Mouse (Mus musculus) intestine, embryonic 15.5 days (tissue): ENCODE measurements around the gene Plp2. TPM values are rescaled to one million over a fixed set of nuclear protein-coding genes. Genes with fewer than 3 reads are reported as not detected.
"Not testable (repeated sequence)": the region's sequence is repeated elsewhere in the genome, so short reads cannot be mapped to it uniquely, and the experiment has no call there.

Source experiments
- ATAC-seq: fragments of 200-750 bp; cut with Nextera tagmentation; 2 replicates; pipeline ENCODE4 v1.8.0; 2017; ENCODE audit warnings: moderate TSS enrichment, moderate library complexity
- H3K27ac ChIP-seq: fragments of 300-500 bp; sonication (generic); 2 replicates; pipeline ENCODE4 v1.5.1; 2015; ENCODE audit warnings: mild to moderate bottlenecking, inconsistent platforms
- H3K27me3 ChIP-seq: fragments of 300-500 bp; sonication (generic); replicated peaks from 2 replicates; pipeline ENCODE4 v1.6.1; 2015; ENCODE audit warnings: inconsistent platforms
- H3K36me3 ChIP-seq: fragments of 300-500 bp; sonication (generic); 2 replicates; pipeline ENCODE4 v1.6.1; 2015; ENCODE audit warnings: inconsistent platforms
- H3K4me1 ChIP-seq: fragments of 300-500 bp; sonication (generic); replicated peaks from 2 replicates; pipeline ENCODE4 v1.6.1; 2015; ENCODE audit warnings: inconsistent platforms
- H3K4me2 ChIP-seq: fragments of 300-500 bp; sonication (generic); replicated peaks from 2 replicates; pipeline ENCODE4 v1.6.1; 2015; ENCODE audit warnings: mild to moderate bottlenecking, inconsistent platforms
- H3K4me3 ChIP-seq: fragments of 300-500 bp; sonication (generic); replicated peaks from 2 replicates; pipeline ENCODE4 v1.5.1; 2015; ENCODE audit warnings: inconsistent platforms
- H3K9ac ChIP-seq: fragments of 300-500 bp; sonication (generic); 2 replicates; pipeline ENCODE4 v1.6.1; 2015; ENCODE audit warnings: inconsistent platforms
- H3K9me3 ChIP-seq: fragments of 300-500 bp; sonication (generic); 2 replicates; pipeline ENCODE4 v1.6.1; 2016; ENCODE audit warnings: inconsistent platforms
- whole genome bisulfite sequencing: fragments of 180-500 bp; shearing (Covaris S2); methylation state at CpG from one replicate; pipeline ENCODE4 v1.1.7; 2015; 5-methylcytosine and 5-hydroxymethylcytosine counted together
- polyA plus RNA-seq: library from polyadenylated mRNA; unstranded; fragments of >200 nt; fragmentation: Nextera tagmentation; extraction: Ambion mirVana; gene quantifications from 2 replicates; pipeline ENCODE4 v1.2.1, GENCODE M21; 2015

Plp2 gene
- 198 and 212 TPM in 2 replicates for polyA plus RNA-seq

DNA sequence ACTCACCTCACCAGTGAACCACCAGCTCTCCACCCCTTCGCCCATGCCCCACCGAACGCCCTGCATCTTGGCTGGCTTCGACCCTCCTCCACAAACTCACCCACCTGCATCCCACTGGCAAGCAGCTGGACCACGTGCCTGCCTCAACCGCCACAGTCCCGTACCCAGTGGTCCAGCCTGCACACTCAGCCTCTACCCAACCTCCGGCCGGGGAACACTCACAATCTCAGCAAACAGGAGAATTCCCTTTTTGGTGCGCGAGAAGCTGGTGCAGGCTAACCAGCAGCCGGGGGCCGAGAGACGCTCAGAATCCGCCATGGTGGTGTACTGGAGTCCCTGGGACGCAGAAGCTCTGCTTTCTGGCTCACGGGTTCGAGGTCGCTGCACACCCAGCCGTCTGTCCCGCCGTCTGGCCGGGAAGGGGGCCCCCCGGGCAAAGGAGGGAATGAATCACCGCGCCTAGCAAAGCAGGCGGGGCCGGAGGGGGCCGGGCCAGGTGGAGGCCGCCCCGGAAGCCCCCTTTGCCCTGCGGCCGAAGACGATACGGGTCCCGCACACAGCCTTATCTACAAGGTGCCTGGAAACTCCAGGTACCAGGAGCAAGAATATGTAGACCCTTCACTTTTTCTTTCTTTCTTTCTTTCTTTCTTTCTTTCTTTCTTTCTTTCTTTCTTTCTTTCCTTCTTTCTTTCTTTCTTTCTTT, at the start of gene Plp2:
Gene Plp2 (minus strand): TSS at position 470 of the 703 bp plus-strand sequence.
- peak; percentile 67 for ATAC-seq
- H3K27me3 ChIP-seq: no peaks in the 10 kb centered on the region
- peak within 1 kb of the TSS; percentile 57 for H3K4me3 ChIP-seq
- H3K27ac ChIP-seq: peak within 1 kb of the TSS; percentile 79
- peak within 1 kb of the TSS; percentile 53 for H3K4me2 ChIP-seq
- peak within 1 kb of the TSS; percentile 58 for H3K9ac ChIP-seq
- H3K4me1 ChIP-seq: no peaks in the 10 kb centered on the region
- 20% methylated on average over 36 of the region's 36 CpGs for WGBS
- no peaks in the 10 kb centered on the region for H3K36me3 ChIP-seq
- no peaks in the 10 kb centered on the region for H3K9me3 ChIP-seq

DNA sequence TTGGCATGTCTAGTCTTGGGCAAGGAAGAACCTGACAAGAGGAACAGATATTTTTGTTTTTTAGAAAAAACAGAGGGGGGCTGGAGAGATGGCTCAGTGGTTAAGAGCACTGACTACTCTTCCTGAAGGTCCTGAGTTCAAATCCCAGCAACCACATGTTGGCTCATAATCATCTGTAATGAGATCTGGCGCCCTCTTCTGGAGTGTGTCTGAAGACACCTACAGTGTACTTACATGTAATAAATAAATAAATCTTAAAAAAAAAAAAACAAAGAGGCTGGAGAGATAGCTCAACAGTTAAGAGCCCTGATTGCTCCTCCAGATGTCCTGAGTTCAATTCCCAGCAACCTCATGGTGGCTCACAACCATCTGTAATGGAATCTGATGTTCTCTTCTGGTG, 44.9 kb upstream of the Plp2 start:
- not testable (repeated sequence) for H3K27ac ChIP-seq, H3K36me3 ChIP-seq, H3K4me1 ChIP-seq, H3K4me2 ChIP-seq, H3K27me3 ChIP-seq, H3K4me3 ChIP-seq, ATAC-seq, H3K9ac ChIP-seq, H3K9me3 ChIP-seq
- WGBS: 33% methylated on average over 1 of the region's 1 CpGs

- ATAC-seq: peak; percentile 98
- 23% methylated on average over 53 of the region's 60 CpGs for WGBS
- not testable (repeated sequence) for H3K36me3 ChIP-seq, H3K27me3 ChIP-seq, H3K27ac ChIP-seq, H3K9me3 ChIP-seq, H3K4me1 ChIP-seq
- Histone ChIP-seq H3K9ac (0 out of 2 replicates have a peak within 1 kb of the TSS, but pooled peaks have one; percentile 20), H3K4me2 (peak within 1 kb of the TSS; percentile 41), H3K4me3 (peak within 1 kb of the TSS; percentile 30)
These were observed 43.1 kb upstream of the Plp2 start, which contains the start of gene Wdr45 for GRCm38 (mm10) chrX:7714135-7714899. Wdr45 (plus strand) TSS chrX:7714333.

- H3K4me1 ChIP-seq, H3K27ac ChIP-seq, H3K36me3 ChIP-seq, ATAC-seq, H3K27me3 ChIP-seq, H3K9me3 ChIP-seq: not testable (repeated sequence)
- Histone ChIP-seq H3K4me2 (peak overlapping the region; percentile 41), H3K9ac (0 out of 2 replicates have a peak overlapping the region, but pooled peaks have one; percentile 20), H3K4me3 (peak overlapping the region; percentile 30)
- 21% methylated on average over 6 of the region's 12 CpGs for WGBS
These were observed 42.6 kb upstream of the Plp2 start for GRCm38 (mm10) chrX:7713764-7714134.

DNA sequence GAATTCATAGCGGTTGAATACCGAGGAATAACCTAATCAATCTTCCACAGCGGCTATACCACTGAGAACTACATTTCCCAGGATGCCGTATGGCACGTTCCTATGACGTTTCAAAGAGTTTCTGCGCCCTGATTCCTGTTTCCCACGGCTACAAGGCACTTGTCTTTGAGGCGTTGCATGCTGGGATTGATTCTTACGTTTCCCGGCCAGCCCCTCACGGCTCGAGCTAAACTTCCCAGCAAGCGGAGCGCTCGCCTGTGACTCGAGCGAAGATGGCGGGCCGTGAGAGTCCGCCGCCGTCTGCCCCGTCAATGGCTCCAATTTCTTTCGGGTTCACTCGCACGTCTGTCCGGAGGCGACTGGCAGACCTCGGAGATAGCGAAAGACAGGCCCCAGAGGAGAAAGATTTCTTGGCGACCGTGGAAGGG, 25.8 kb upstream of the Plp2 start, which contains the start of gene Gpkow:
Gene Gpkow (plus strand): TSS at position 178 of the 428 bp plus-strand sequence.
- peak within 1 kb of the TSS; percentile 50 for H3K9ac ChIP-seq
- WGBS: 14% methylated on average over 33 of the region's 33 CpGs
- no peaks in the 10 kb centered on the region for H3K9me3 ChIP-seq
- H3K27ac ChIP-seq: 0 out of 2 replicates have a peak within 1 kb of the TSS, but pooled peaks have one; percentile 22
- peak within 1 kb of the TSS; percentile 53 for H3K4me2 ChIP-seq
- H3K27me3 ChIP-seq: no peaks in the 10 kb centered on the region
- no peaks in the 10 kb centered on the region for H3K4me1 ChIP-seq
- peak within 1 kb of the TSS; percentile 52 for H3K4me3 ChIP-seq
- no peaks in the 10 kb centered on the region for H3K36me3 ChIP-seq
- ATAC-seq: peak; percentile 96

GRCm38 (mm10) chrX:7696520-7696919, 25.3 kb upstream of the Plp2 start:
- Histone ChIP-seq H3K4me2 (peak overlapping the region; percentile 39), H3K36me3 (no peaks in the 10 kb centered on the region), H3K4me3 (peak overlapping the region; percentile 52; the same call in 1 of the 2 replicates), H3K9ac (no peak overlapping the region), H3K27me3 (no peaks in the 10 kb centered on the region), H3K27ac (no peak overlapping the region), H3K9me3 (no peaks in the 10 kb centered on the region), H3K4me1 (no peaks in the 10 kb centered on the region)
- ATAC-seq: peak; percentile 46
- 38% methylated on average over 6 of the region's 6 CpGs for WGBS

DNA sequence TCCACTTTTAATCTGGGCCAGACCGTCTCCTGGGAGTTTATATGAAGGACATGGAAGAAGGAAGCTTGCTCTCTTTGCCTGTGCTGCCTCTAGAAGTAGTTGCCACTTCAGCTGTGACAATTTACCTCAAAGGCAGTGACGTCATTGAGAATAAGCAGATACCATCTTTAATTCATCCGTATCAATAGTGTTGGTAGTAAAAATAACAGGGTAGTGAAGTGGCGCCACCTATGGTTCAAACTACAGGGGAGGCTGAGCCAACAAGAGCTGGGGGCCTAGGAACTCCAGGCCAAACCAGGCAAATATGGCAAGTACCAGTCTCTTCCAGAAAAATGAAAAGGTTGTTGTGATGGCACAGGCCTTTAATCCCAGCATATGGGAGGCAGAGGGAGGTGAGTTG, 21.7 kb upstream of the Plp2 start:
- no peaks in the 10 kb centered on the region for H3K4me1 ChIP-seq
- H3K27ac ChIP-seq: no peak overlapping the region
- ATAC-seq: no peak
- no peaks in the 10 kb centered on the region for H3K9me3 ChIP-seq
- H3K27me3 ChIP-seq: no peaks in the 10 kb centered on the region
- no peak overlapping the region for H3K9ac ChIP-seq
- no peaks in the 10 kb centered on the region for H3K36me3 ChIP-seq
- H3K4me2 ChIP-seq: no peak overlapping the region
- no peak overlapping the region for H3K4me3 ChIP-seq
- 37% methylated on average over 4 of the region's 4 CpGs for WGBS

DNA sequence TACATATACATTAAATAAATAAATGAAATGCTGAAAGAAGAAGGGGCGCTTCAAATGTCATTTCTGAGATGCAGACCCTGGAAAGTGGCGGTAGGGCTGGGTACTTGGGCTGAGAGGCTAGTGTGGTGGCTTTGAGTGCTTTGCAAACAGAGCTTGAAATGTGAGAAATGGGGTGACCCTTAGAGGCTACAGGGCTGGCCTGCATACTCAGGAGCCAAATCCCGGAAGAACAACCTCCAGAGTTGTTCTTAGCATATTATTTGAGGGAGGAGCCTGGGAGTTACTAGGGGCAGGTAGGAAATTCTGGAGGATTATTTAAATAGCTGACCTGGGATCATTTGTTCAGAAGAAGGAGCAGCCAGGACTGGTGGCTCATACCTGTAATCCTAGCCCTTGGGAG, 19.3 kb upstream of the Plp2 start:
- Histone ChIP-seq H3K9ac (no peak overlapping the region), H3K36me3 (no peaks in the 10 kb centered on the region), H3K4me3 (no peak overlapping the region), H3K4me1 (no peaks in the 10 kb centered on the region), H3K9me3 (no peaks in the 10 kb centered on the region), H3K27me3 (no peaks in the 10 kb centered on the region), H3K4me2 (no peak overlapping the region), H3K27ac (no peak overlapping the region)
- ATAC-seq: no peak
- 55% methylated on average over 3 of the region's 3 CpGs for WGBS

DNA sequence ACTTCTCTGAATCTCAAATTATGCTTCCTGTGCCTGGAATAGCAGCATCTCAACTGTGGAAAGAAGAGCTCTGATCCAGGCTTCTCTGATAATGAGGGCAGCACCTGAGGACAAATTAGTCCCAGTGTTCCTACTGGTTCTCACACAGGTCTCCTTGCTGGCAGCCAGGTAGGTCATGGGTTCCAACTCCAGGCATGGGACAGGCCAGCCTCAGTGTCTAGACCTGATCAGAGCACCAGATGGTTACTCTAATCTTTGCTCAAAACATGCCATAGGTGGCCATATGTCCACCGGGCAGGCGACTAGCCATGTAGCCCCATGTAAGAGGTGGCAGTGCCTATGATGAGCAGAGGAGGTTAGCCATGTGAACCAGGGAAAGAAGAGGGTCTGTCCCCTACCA, 17.1 kb upstream of the Plp2 start:
- ATAC-seq: no peak
- Histone ChIP-seq H3K9ac (no peak overlapping the region), H3K4me3 (no peak overlapping the region), H3K27ac (no peak overlapping the region), H3K27me3 (no peaks in the 10 kb centered on the region), H3K36me3 (no peaks in the 10 kb centered on the region), H3K9me3 (no peaks in the 10 kb centered on the region), H3K4me1 (no peaks in the 10 kb centered on the region), H3K4me2 (no peak overlapping the region)
- WGBS: 98% methylated on average over 2 of the region's 2 CpGs

DNA sequence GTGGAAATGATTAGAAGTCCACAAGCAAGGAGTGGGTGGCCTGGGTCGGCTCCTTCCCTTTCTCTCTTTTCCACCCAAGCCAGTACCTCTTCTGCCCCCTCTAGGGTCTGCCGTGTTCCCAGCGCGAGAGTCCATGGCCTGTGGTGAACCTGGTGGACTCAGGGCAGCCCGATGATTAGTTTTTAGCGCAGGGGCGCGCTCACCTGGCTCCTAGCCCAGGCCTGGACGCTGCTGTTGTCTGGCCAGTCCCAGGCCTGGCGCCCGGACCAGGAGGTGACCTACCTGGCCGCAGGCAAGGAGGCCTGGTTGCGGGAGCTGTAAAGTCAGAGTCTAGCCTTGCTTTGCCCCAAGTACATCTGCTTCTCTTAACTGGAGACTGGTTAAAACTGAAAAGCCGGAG, 9.7 kb upstream of the Plp2 start, which contains the start of gene Magix:
Gene Magix (minus strand): TSS at position 388 of the 400 bp plus-strand sequence.
- Histone ChIP-seq H3K9ac (0 out of 2 replicates have a peak within 1 kb of the TSS, but pooled peaks have one; percentile 26), H3K4me2 (peak within 1 kb of the TSS; percentile 64), H3K27me3 (no peaks in the 10 kb centered on the region), H3K36me3 (no peaks in the 10 kb centered on the region), H3K4me1 (no peaks in the 10 kb centered on the region), H3K4me3 (peak within 1 kb of the TSS; percentile 25), H3K9me3 (no peaks in the 10 kb centered on the region), H3K27ac (no peak within 1 kb of the TSS)
- no peak for ATAC-seq
- WGBS: 63% methylated on average over 14 of the region's 14 CpGs

DNA sequence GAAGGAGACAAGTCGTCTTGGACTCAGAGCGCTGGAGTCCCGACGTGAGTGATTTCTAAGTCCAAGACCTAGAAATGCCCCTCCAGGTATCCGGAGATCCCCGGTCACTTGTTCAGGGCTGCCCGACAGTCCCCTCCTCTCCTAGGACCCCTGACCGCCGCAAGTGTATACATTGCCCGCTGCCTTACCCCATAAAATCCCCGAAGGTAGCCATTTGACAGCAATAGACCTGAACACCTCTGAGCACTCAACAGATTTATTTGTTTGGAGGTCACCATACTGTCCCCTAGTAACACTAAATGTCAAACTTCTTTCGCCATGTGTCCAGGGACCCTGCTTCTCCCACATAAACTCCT, 8.8 kb upstream of the Plp2 start:
- ATAC-seq: no peak
- H3K9ac ChIP-seq: 0 out of 2 replicates have a peak overlapping the region, but pooled peaks have one; percentile 26

GRCm38 (mm10) chrX:7679405-7680056, 8.3 kb upstream of the Plp2 start:
- WGBS: 15% methylated on average over 27 of the region's 27 CpGs
- Histone ChIP-seq H3K9me3 (no peaks in the 10 kb centered on the region), H3K4me3 (peak overlapping the region; percentile 25), H3K36me3 (no peaks in the 10 kb centered on the region), H3K9ac (0 out of 2 replicates have a peak overlapping the region, but pooled peaks have one; percentile 26), H3K4me1 (no peaks in the 10 kb centered on the region), H3K4me2 (peak overlapping the region; percentile 64), H3K27ac (no peak overlapping the region), H3K27me3 (no peaks in the 10 kb centered on the region)
- ATAC-seq: peak; percentile 96

More for the DNA sequence above, 8.8 kb upstream of the Plp2 start:
- Histone ChIP-seq H3K4me2 (peak overlapping the region; percentile 64), H3K4me3 (peak overlapping the region; percentile 25), H3K9me3 (no peaks in the 10 kb centered on the region), H3K4me1 (no peaks in the 10 kb centered on the region), H3K27ac (no peak overlapping the region), H3K27me3 (no peaks in the 10 kb centered on the region), H3K36me3 (no peaks in the 10 kb centered on the region)
- WGBS: 23% methylated on average over 12 of the region's 12 CpGs
